Mouse (Mus musculus): Measurements from ENCODE around the gene Ptprd.

- no peak for TF ChIP-seq CTCF (IDR thresholded peaks at IDR 0.05; ENCODE audit: low read depth, low read length)
- TF ChIP-seq GATA1 (IDR thresholded peaks at IDR 0.05; ENCODE audit: borderline replicate concordance, low read length) = no peak
- TF ChIP-seq TAL1 (conservative IDR thresholded peaks at IDR 0.05; ENCODE audit: low read depth, low read length) = no peak
- TF ChIP-seq GATA2 (IDR thresholded peaks at IDR 0.05; ENCODE audit: borderline replicate concordance, low read depth, low read length) = no peak
- no peak for TF ChIP-seq POLR2AphosphoS5 (IDR thresholded peaks at IDR 0.05; ENCODE audit: insufficient replicate concordance, low read depth, low read length)
Measured at GRCm38 (mm10) chr4:77316644-77317043, 895.1 kb downstream of the Ptprd start.

Data from G1E (cell line).